Mouse (Mus musculus): ENCODE data around the gene Msgn1. TPM values are rescaled to one million over a fixed set of nuclear protein-coding genes. Genes with fewer than 3 reads are reported as not detected.

Gene Msgn1
- not detected in 2 replicates for polyA plus RNA-seq (2012; rRNA removed; ENCODE audit: low replicate concordance)

GRCm38 (mm10) chr12:11208872-11209271 is at the start of gene Msgn1:
Msgn1 (minus strand) TSS chr12:11208972.

Other genes with a start within 250 kb of the Msgn1 start
- gene Kcns3, start 57.9 kb downstream of the Msgn1 start, polyA plus RNA-seq (2012; rRNA removed; ENCODE audit: low replicate concordance): 0.48 and 0.72 TPM in 2 replicates
- gene Gen1, start 56.8 kb upstream of the Msgn1 start, polyA plus RNA-seq (2012; rRNA removed; ENCODE audit: low replicate concordance): 0.06 TPM in 1 of 2 replicates, not detected in the other
- 0.51 and 0.82 TPM in 2 replicates for gene Smc6, start 56.9 kb upstream of the Msgn1 start, polyA plus RNA-seq (2012; rRNA removed; ENCODE audit: low replicate concordance)
- gene Vsnl1, start 227.6 kb upstream of the Msgn1 start, polyA plus RNA-seq (2012; rRNA removed; ENCODE audit: low replicate concordance): 0.09 and 0.15 TPM in 2 replicates
- not detected in 2 replicates for gene Rad51ap2, start 247.1 kb upstream of the Msgn1 start, polyA plus RNA-seq (2012; rRNA removed; ENCODE audit: low replicate concordance)

Data from duodenum, adult 2 months (tissue).